Mouse (Mus musculus): Measurements from ENCODE around the gene Agmat.

GRCm38 (mm10) chr4:141804105-141804504 is 57.6 kb downstream of the Agmat start:
- no peak for TF ChIP-seq CTCF (IDR thresholded peaks at IDR 0.05; ENCODE audit: control insufficient read depth, insufficient read depth, insufficient read length)
- no peak for TF ChIP-seq USF1 (IDR thresholded peaks at IDR 0.05; ENCODE audit: low read depth)
- no peak for TF ChIP-seq MYOD1 (IDR thresholded peaks at IDR 0.05; ENCODE audit: control insufficient read depth, insufficient read length, low read depth)

Measured in C2C12 (cell line).